In the genomic region with DNA sequence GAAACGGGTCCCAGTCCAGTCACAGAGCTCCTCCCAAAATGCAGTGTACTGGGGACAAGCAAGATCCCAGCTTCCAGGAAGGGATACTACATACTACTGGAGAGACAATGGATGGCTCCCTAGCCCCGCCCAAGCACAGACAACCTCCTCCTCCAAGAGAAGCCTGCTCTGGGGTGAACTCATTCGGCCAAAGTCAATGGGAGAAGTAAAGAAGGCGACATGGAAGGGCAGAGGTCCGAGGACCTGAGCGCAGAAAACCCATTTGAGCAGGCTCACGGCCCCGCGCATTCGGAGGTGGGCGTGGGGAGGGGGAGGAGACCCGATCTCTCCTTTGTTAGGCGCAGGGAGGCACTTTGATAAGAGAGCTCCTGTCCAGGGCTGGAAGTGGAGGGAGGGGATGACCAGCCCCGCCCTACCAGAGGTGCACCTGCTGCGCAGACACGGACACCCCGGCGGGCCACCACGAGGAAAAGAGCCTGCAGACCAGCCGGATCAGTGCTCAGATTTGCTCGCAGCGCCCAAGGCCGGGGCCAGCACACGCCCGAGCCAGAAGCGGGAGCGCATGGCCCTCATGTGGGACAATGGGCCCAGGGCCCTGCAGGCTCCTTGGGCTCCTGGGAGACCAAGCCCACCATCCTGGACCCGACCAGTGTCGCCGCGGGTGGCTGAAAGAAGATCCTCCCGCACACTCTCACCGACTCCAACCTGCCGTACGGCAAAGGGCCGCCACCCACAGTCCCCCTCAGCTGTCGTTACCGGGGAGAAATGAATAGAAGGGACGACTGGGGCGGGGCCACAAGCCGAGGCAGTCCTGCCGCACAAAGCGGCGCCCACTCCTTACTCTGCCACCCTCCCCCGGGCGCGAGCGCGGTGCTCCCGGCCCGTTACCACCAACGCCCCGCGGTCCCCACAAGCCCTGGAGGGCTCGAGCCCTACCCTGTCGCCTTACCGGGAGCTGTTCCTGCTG, we compare ENCODE assay signal across 8 mouse cellular contexts. TPM values are rescaled to one million over a fixed set of nuclear protein-coding genes. Genes with fewer than 3 reads are reported as not detected.
A peak's percentile ranks its signal among the peaks of the same experiment; 100 is the strongest.
DNase-seq lines count a peak whose midpoint lies in the region; ATAC-seq and TF ChIP-seq lines count a peak whose summit lies in the region.

No protein-coding gene starts in this region.

- peak; percentile 33 for DNase-seq in urinary bladder, postnatal 14 days (ENCODE audit: low spot score)
- no peak for DNase-seq in urinary bladder, postnatal 10 days (ENCODE audit: low spot score)
- peak; percentile 72 for DNase-seq in embryo, embryonic 10.5 days (ENCODE audit: low spot score)
- DNase-seq in natural killer cell, adult 2 months (ENCODE audit: low spot score in 2 of 2): peak; percentile 21 to 30
- peak; percentile 55 for DNase-seq in thymus, adult 2 months

- ATAC-seq in granulocyte monocyte progenitor cell, adult 5-6 weeks (replicated peaks; ENCODE audit: poor library complexity, severe bottlenecking): peak; percentile 10
- peak; percentile 70 for ATAC-seq in intestine, embryonic 16.5 days
- ATAC-seq in liver, embryonic 15.5 days (ENCODE audit: insufficient read depth): peak; percentile 65

- H3K4me3 ChIP-seq in intestine, embryonic 16.5 days (ENCODE audit: low read length): peak overlapping the region; percentile 98
- peak overlapping the region; percentile 91 for H3K4me3 ChIP-seq in liver, embryonic 15.5 days (replicated peaks)
- peak overlapping the region; percentile 84 for H3K4me3 ChIP-seq in thymus, adult 2 months (ENCODE audit: control insufficient read depth, insufficient read depth, low read length)

- peak overlapping the region; percentile 85 for H3K27ac ChIP-seq in intestine, embryonic 16.5 days (ENCODE audit: low read length)
- peak overlapping the region; percentile 89 for H3K27ac ChIP-seq in liver, embryonic 15.5 days (replicated peaks)
- peak overlapping the region; percentile 60 for H3K27ac ChIP-seq in thymus, adult 2 months (ENCODE audit: control insufficient read depth, insufficient read depth, low read length)

- H3K27me3 ChIP-seq in intestine, embryonic 16.5 days (replicated peaks; ENCODE audit: control insufficient read depth, insufficient read depth, low read length): no peaks in the 10 kb centered on the region
- no peaks in the 10 kb centered on the region for H3K27me3 ChIP-seq in liver, embryonic 15.5 days
- no peaks in the 10 kb centered on the region for H3K27me3 ChIP-seq in thymus, adult 2 months (ENCODE audit: control insufficient read depth, insufficient read depth, low read length)

- H3K9ac ChIP-seq in intestine, embryonic 16.5 days (ENCODE audit: low read depth, low read length): peak overlapping the region; percentile 98
- peak overlapping the region; percentile 95 for H3K9ac ChIP-seq in liver, embryonic 15.5 days

- no peak for TF ChIP-seq CTCF in thymus, adult 2 months (IDR thresholded peaks at IDR 0.05; ENCODE audit: borderline replicate concordance, control insufficient read depth, extremely low read depth, insufficient read depth, low read length, poor library complexity)

- H3K36me3 ChIP-seq in intestine, embryonic 16.5 days (ENCODE audit: control insufficient read depth, insufficient read depth, low read length): no peaks in the 10 kb centered on the region
- H3K36me3 ChIP-seq in liver, embryonic 15.5 days (replicated peaks): no peaks in the 10 kb centered on the region
- no peaks in the 10 kb centered on the region for H3K36me3 ChIP-seq in thymus, adult 2 months (ENCODE audit: control insufficient read depth, insufficient read depth, low read length)

- under 1% methylated on average over 57 of the region's 57 CpGs for WGBS in intestine, embryonic 16.5 days
- 0% methylated on average over 57 of the region's 57 CpGs for WGBS in liver, embryonic 15.5 days (ENCODE audit: insufficient replicate concordance)
- WGBS in thymus, adult 2 months: under 1% methylated on average over 57 of the region's 57 CpGs

- H3K9me3 ChIP-seq in intestine, embryonic 16.5 days (ENCODE audit: control insufficient read depth, low read length): no peaks in the 10 kb centered on the region
- no peaks in the 10 kb centered on the region for H3K9me3 ChIP-seq in liver, embryonic 15.5 days (replicated peaks)

- TF ChIP-seq POLR2A in thymus, adult 2 months (IDR thresholded peaks at IDR 0.05; ENCODE audit: control insufficient read depth, extremely low read depth, insufficient read depth, low read length, poor library complexity): no peak

- peak overlapping the region; percentile 52 for H3K4me2 ChIP-seq in intestine, embryonic 16.5 days (ENCODE audit: low read depth, low read length)
- H3K4me2 ChIP-seq in liver, embryonic 15.5 days: peak overlapping the region; percentile 78

- H3K4me1 ChIP-seq in intestine, embryonic 16.5 days (ENCODE audit: control insufficient read depth, insufficient read depth, low read length): peaks cover 36% of the 10 kb centered on the region
- peaks cover 52% of the 10 kb centered on the region for H3K4me1 ChIP-seq in liver, embryonic 15.5 days (replicated peaks)
- H3K4me1 ChIP-seq in thymus, adult 2 months (replicated peaks; ENCODE audit: control insufficient read depth, insufficient read depth, low read length): peaks cover 37% of the 10 kb centered on the region

RNA-seq across cellular contexts. Expression of gene Jpt1, which starts 0.6 kb away (rescaled TPM):
- total RNA-seq in granulocyte monocyte progenitor cell, adult 5-6 weeks (2014; fragmentation: Nextera tagmentation): 100 and 137 TPM in 2 replicates
- 136 and 149 TPM in 2 replicates for total RNA-seq in granulocyte monocyte progenitor cell, adult 5-6 weeks (2017)
- polyA plus RNA-seq in intestine, embryonic 16.5 days (2015; fragmentation: Nextera tagmentation; extraction: Ambion mirVana): 454 and 496 TPM in 2 replicates
- polyA plus RNA-seq in liver, embryonic 15.5 days (2015; fragmentation: Nextera tagmentation; extraction: Ambion mirVana): 233 and 234 TPM in 2 replicates
- polyA plus RNA-seq in thymus, adult 2 months (2012; rRNA removed): 654 and 686 TPM in 2 replicates

RNA-seq across cellular contexts. Expression of gene Nt5c, which starts 21.9 kb away (rescaled TPM):
- 75.8 and 96.5 TPM in 2 replicates for total RNA-seq in granulocyte monocyte progenitor cell, adult 5-6 weeks (2014; fragmentation: Nextera tagmentation)
- total RNA-seq in granulocyte monocyte progenitor cell, adult 5-6 weeks (2017): 113 and 118 TPM in 2 replicates
- polyA plus RNA-seq in intestine, embryonic 16.5 days (2015; fragmentation: Nextera tagmentation; extraction: Ambion mirVana): 166 and 174 TPM in 2 replicates
- 38.1 and 41.9 TPM in 2 replicates for polyA plus RNA-seq in liver, embryonic 15.5 days (2015; fragmentation: Nextera tagmentation; extraction: Ambion mirVana)
- polyA plus RNA-seq in thymus, adult 2 months (2012; rRNA removed): 122 and 145 TPM in 2 replicates

RNA-seq across cellular contexts. Expression of gene Sumo2, which starts 22.5 kb away (rescaled TPM):
- total RNA-seq in granulocyte monocyte progenitor cell, adult 5-6 weeks (2014; fragmentation: Nextera tagmentation): 482 and 644 TPM in 2 replicates
- 590 and 678 TPM in 2 replicates for total RNA-seq in granulocyte monocyte progenitor cell, adult 5-6 weeks (2017)
- polyA plus RNA-seq in intestine, embryonic 16.5 days (2015; fragmentation: Nextera tagmentation; extraction: Ambion mirVana): 581 and 669 TPM in 2 replicates
- polyA plus RNA-seq in liver, embryonic 15.5 days (2015; fragmentation: Nextera tagmentation; extraction: Ambion mirVana): 301 and 355 TPM in 2 replicates
- 102 and 105 TPM in 2 replicates for polyA plus RNA-seq in thymus, adult 2 months (2012; rRNA removed)

RNA-seq across cellular contexts. Expression of gene Armc7, which starts 38.1 kb away (rescaled TPM):
- 5.1 and 5.2 TPM in 2 replicates for total RNA-seq in granulocyte monocyte progenitor cell, adult 5-6 weeks (2014; fragmentation: Nextera tagmentation)
- total RNA-seq in granulocyte monocyte progenitor cell, adult 5-6 weeks (2017): 2.6 and 4.1 TPM in 2 replicates
- polyA plus RNA-seq in intestine, embryonic 16.5 days (2015; fragmentation: Nextera tagmentation; extraction: Ambion mirVana): 8.0 and 9.2 TPM in 2 replicates
- polyA plus RNA-seq in liver, embryonic 15.5 days (2015; fragmentation: Nextera tagmentation; extraction: Ambion mirVana): 3.3 and 3.5 TPM in 2 replicates
- 86.1 and 91.3 TPM in 2 replicates for polyA plus RNA-seq in thymus, adult 2 months (2012; rRNA removed)

RNA-seq across cellular contexts. Expression of gene Nup85, which starts 50.7 kb away (rescaled TPM):
- 172 and 175 TPM in 2 replicates for total RNA-seq in granulocyte monocyte progenitor cell, adult 5-6 weeks (2014; fragmentation: Nextera tagmentation)
- total RNA-seq in granulocyte monocyte progenitor cell, adult 5-6 weeks (2017): 170 and 173 TPM in 2 replicates
- polyA plus RNA-seq in intestine, embryonic 16.5 days (2015; fragmentation: Nextera tagmentation; extraction: Ambion mirVana): 115 and 134 TPM in 2 replicates
- polyA plus RNA-seq in liver, embryonic 15.5 days (2015; fragmentation: Nextera tagmentation; extraction: Ambion mirVana): 111 and 114 TPM in 2 replicates
- 114 and 136 TPM in 2 replicates for polyA plus RNA-seq in thymus, adult 2 months (2012; rRNA removed)

Comparison
In these comparisons a context has a peak if more than half of its experiments do, and no peak if none do; other contexts are left out.
1. ATAC-seq: peak in every context shown above with its lines; median percentile 70 in intestine, embryonic 16.5 days; 65 in liver, embryonic 15.5 days; 10 in granulocyte monocyte progenitor cell, adult 5-6 weeks.